Mouse (Mus musculus) neural tube, embryonic 14.5 days (tissue): ENCODE results near the gene Sgip1. TPM values are rescaled to one million over a fixed set of nuclear protein-coding genes. Genes with fewer than 3 reads are reported as not detected.

Source experiments
- ATAC-seq: fragments of 200-750 bp; cut with Nextera tagmentation; 2 replicates; pipeline ENCODE4 v1.8.0; 2017; ENCODE audit warnings: low read depth, mild to moderate bottlenecking, moderate TSS enrichment, moderate library complexity
- H3K27ac ChIP-seq: fragments of 300-500 bp; sonication (generic); 2 replicates; pipeline ENCODE4 v1.5.1; 2014; ENCODE audit warnings: low read depth, mild to moderate bottlenecking, control low read depth, low read length, moderate library complexity, mixed read lengths
- H3K27me3 ChIP-seq: fragments of 300-500 bp; sonication (generic); 2 replicates; pipeline ENCODE4 v1.6.1; 2014; ENCODE audit warnings: low read length; ENCODE audit not compliant: control insufficient read depth, insufficient read depth
- H3K36me3 ChIP-seq: fragments of 300-500 bp; sonication (generic); 2 replicates; pipeline ENCODE4 v1.6.1; 2014; ENCODE audit warnings: low read length, mixed read lengths; ENCODE audit not compliant: control insufficient read depth, insufficient read depth
- H3K4me1 ChIP-seq: fragments of 300-500 bp; sonication (generic); 2 replicates; pipeline ENCODE4 v1.6.1; 2014; ENCODE audit warnings: low read length; ENCODE audit not compliant: control insufficient read depth, insufficient read depth
- H3K4me2 ChIP-seq: fragments of 300-500 bp; sonication (generic); 2 replicates; pipeline ENCODE4 v1.6.1; 2014; ENCODE audit warnings: mild to moderate bottlenecking, low read depth, low read length, control low read depth
- H3K4me3 ChIP-seq: fragments of 300-500 bp; sonication (generic); 2 replicates; pipeline ENCODE4 v1.5.1; 2014; ENCODE audit warnings: low read depth, low read length, control low read depth, mixed read lengths
- H3K9ac ChIP-seq: fragments of 300-500 bp; sonication (generic); replicated peaks from 2 replicates; pipeline ENCODE4 v1.6.1; 2014; ENCODE audit warnings: low read depth, mild to moderate bottlenecking, control low read depth, low read length, mixed read lengths
- H3K9me3 ChIP-seq: fragments of 300-500 bp; sonication (generic); 2 replicates; pipeline ENCODE4 v1.6.1; 2016; ENCODE audit warnings: low read length; ENCODE audit not compliant: control insufficient read depth
- WGBS: fragments of 180-500 bp; shearing (Covaris S2); extraction: QIAGEN DNeasy Blood & Tissue Kit; methylation state at CpG from one replicate; pipeline ENCODE4 v1.1.7; 2014; 5-methylcytosine and 5-hydroxymethylcytosine counted together
- polyA plus RNA-seq: library from polyadenylated mRNA; unstranded; fragments of >200 nt; fragmentation: Nextera tagmentation; extraction: Ambion mirVana; gene quantifications from 2 replicates; pipeline ENCODE4 v1.2.1, GENCODE M21; 2014

Sgip1 gene
- polyA plus RNA-seq, 1 experiment from 2014 or later: 86.7 TPM

DNA sequence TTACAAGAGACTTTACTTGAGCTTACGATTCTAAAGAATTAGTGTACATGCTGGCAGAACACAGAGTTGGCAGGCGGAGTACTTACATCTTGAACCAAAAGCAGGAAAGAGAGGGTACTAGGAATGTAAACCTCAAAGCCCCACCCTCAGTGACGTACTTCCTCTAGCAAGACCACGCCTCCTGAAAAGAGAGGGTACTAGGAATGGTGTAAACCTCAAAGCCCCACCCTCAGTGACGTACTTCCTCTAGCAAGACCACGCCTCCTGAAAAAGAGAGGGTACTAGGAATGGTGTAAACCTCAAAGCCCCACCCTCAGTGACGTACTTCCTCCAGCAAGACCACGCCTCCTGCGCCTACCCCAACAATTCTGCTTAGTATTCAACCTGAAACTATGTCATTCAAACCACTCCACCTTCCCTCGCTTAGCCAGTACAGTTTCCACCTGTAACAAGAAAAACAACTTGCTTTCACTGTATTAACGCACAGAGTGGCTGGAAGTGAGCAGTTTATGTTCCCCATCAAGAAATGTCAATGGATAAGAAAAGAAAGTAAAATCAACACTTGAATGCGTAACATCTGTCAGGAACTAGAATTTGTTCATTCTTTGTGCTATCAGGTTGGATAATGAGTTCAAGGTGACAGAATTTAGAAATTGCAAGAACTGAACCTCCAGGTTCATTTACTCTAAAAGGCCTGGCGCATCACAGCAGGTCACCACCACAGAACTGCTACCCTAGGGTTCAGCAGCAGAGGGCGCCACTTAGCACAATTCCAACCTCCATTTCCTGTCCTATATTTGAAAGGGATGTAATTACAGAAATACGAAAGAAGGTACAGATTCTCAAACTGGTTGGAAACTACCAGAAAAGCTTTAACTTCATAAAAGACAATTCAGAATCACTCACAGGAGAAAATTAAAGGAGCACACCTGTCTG is 118.4 kb downstream of the Sgip1 start:
- Histone ChIP-seq H3K9me3 (no peaks in the 10 kb centered on the region), H3K4me3 (no peak overlapping the region), H3K27me3 (no peaks in the 10 kb centered on the region), H3K9ac (no peak overlapping the region), H3K36me3 (no peaks in the 10 kb centered on the region), H3K4me2 (no peak overlapping the region), H3K4me1 (peaks cover 7% of the 10 kb centered on the region; the same call in 1 of the 2 replicates), H3K27ac (no peak overlapping the region)
- WGBS: 93% methylated on average over 15 of the region's 15 CpGs
- ATAC-seq: no peak

GRCm38 (mm10) chr4:102862751-102863710 is 121.9 kb downstream of the Sgip1 start:
- ATAC-seq: no peak
- H3K9ac ChIP-seq: no peak overlapping the region
- no peaks in the 10 kb centered on the region for H3K4me1 ChIP-seq
- 62% methylated on average over 15 of the region's 15 CpGs for WGBS
- no peaks in the 10 kb centered on the region for H3K9me3 ChIP-seq
- H3K36me3 ChIP-seq: no peaks in the 10 kb centered on the region
- no peaks in the 10 kb centered on the region for H3K27me3 ChIP-seq
- no peak overlapping the region for H3K4me3 ChIP-seq
- H3K27ac ChIP-seq: no peak overlapping the region
- H3K4me2 ChIP-seq: no peak overlapping the region

- Histone ChIP-seq H3K36me3 (0 out of 2 replicates have a peak, but pooled peaks cover 3% of the 10 kb centered on the region), H3K27ac (no peak overlapping the region), H3K9ac (no peak overlapping the region), H3K4me2 (no peak overlapping the region), H3K4me1 (no peaks in the 10 kb centered on the region), H3K9me3 (no peaks in the 10 kb centered on the region), H3K27me3 (no peaks in the 10 kb centered on the region), H3K4me3 (no peak overlapping the region)
- no peak for ATAC-seq
- WGBS: 97% methylated on average over 3 of the region's 3 CpGs
Observed at GRCm38 (mm10) chr4:102866531-102866930, 125.4 kb downstream of the Sgip1 start.

DNA sequence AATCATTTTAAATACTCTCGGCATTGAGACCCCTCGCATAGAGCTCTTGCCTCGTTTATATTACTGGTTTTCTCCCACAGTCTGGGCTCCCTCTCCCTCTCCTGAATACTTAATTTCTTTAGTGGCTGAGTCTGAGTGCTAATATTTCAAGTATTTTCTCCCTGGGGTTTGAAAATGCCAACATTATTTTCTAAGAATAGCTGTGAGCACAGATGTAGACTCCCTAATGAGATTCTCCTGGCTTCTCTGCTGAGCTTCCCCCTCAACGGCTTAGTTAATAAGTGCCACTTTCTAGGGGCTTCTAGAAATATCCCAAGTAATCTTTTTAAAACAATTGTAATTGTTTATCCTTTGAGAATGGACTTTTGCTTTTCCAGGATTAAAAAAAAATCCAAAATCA is 130.2 kb downstream of the Sgip1 start:
- H3K27ac ChIP-seq: no peak overlapping the region
- H3K36me3 ChIP-seq: peaks cover 3% of the 10 kb centered on the region; the same call in 1 of the 2 replicates
- H3K27me3 ChIP-seq: no peaks in the 10 kb centered on the region
- no peak overlapping the region for H3K4me3 ChIP-seq
- 56% methylated on average over 4 of the region's 4 CpGs for WGBS
- no peaks in the 10 kb centered on the region for H3K4me1 ChIP-seq
- no peak overlapping the region for H3K9ac ChIP-seq
- no peak overlapping the region for H3K4me2 ChIP-seq
- no peak for ATAC-seq
- no peaks in the 10 kb centered on the region for H3K9me3 ChIP-seq

DNA sequence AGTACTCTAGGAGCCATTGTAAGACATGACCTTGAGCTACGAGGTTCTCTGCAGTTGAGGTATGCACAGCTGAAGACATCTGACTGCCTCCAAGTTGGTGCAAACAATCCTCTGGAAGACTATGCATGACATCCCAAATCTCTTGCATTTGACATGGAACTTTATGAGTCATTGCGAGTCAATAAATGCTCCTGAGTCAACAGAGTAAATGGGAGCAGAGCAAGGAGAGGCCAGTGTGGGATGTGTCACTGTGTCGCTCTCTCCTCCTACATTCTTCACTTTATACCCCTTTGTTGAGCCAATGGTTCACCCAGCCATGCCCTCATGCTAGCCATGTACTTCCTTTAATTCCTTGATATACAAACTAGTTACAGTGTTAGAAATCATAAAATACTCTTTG is 142.0 kb downstream of the Sgip1 start:
- Histone ChIP-seq H3K4me1 (no peaks in the 10 kb centered on the region), H3K36me3 (no peaks in the 10 kb centered on the region), H3K4me2 (no peak overlapping the region), H3K9me3 (no peaks in the 10 kb centered on the region), H3K9ac (no peak overlapping the region), H3K4me3 (no peak overlapping the region), H3K27ac (no peak overlapping the region), H3K27me3 (no peaks in the 10 kb centered on the region)
- no peak for ATAC-seq
- WGBS: 95% methylated on average over 3 of the region's 3 CpGs

DNA sequence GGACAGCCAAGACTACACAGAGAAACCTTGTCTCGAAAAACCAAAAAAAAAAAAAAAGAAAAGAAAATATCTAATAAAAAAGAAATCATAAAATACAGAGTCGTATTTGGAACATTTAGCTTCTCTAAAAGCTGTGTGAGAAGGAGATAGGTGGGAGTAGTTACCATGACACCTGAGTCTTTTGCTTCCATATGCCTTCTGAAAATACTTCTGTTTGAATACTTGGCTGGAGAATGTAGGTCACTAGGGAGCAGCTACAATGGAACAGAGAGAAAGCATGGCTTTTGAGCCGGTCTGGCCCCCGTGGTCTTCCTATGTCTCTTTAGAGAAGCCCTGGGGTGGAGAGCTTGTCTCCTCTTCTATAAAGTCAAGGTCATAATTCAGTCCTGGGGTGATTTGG is 143.1 kb downstream of the Sgip1 start:
- ATAC-seq: no peak
- no peaks in the 10 kb centered on the region for H3K27me3 ChIP-seq
- 87% methylated on average over 4 of the region's 4 CpGs for WGBS
- no peak overlapping the region for H3K4me2 ChIP-seq
- H3K36me3 ChIP-seq: no peaks in the 10 kb centered on the region
- H3K4me1 ChIP-seq: no peaks in the 10 kb centered on the region
- no peaks in the 10 kb centered on the region for H3K9me3 ChIP-seq
- H3K9ac ChIP-seq: no peak overlapping the region
- H3K27ac ChIP-seq: no peak overlapping the region
- no peak overlapping the region for H3K4me3 ChIP-seq

GRCm38 (mm10) chr4:102886459-102886858 is 145.4 kb downstream of the Sgip1 start:
- H3K9ac ChIP-seq: no peak overlapping the region
- H3K27ac ChIP-seq: no peak overlapping the region
- H3K4me2 ChIP-seq: no peak overlapping the region
- no peaks in the 10 kb centered on the region for H3K9me3 ChIP-seq
- H3K4me3 ChIP-seq: no peak overlapping the region
- 86% methylated on average over 2 of the region's 2 CpGs for WGBS
- H3K36me3 ChIP-seq: no peaks in the 10 kb centered on the region
- no peaks in the 10 kb centered on the region for H3K27me3 ChIP-seq
- no peak for ATAC-seq
- H3K4me1 ChIP-seq: no peaks in the 10 kb centered on the region

DNA sequence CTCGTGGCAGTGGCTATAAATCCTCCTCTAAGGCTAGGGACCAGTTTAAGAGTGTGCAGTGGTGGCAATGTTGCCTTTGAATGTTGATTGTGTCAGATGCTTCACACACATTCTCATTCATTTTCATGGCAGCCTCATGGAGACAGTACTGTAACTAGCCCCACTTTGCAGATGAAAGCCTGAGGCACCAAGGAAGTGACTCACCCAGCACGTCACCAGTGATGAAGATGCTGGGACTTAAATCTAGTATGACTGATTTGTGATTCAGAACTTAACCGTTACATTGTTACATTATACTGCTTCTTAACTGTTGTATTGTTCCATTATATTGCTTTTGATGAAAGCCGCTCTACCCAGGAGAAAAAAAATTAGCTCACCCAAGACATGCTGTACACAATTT is 145.8 kb downstream of the Sgip1 start:
- no peak overlapping the region for H3K9ac ChIP-seq
- no peak overlapping the region for H3K4me2 ChIP-seq
- H3K4me1 ChIP-seq: no peaks in the 10 kb centered on the region
- 69% methylated on average over 4 of the region's 4 CpGs for WGBS
- ATAC-seq: no peak
- H3K4me3 ChIP-seq: no peak overlapping the region
- no peaks in the 10 kb centered on the region for H3K36me3 ChIP-seq
- no peak overlapping the region for H3K27ac ChIP-seq
- no peaks in the 10 kb centered on the region for H3K9me3 ChIP-seq
- H3K27me3 ChIP-seq: no peaks in the 10 kb centered on the region
